Mouse (Mus musculus): ENCODE measurements around the gene Mpnd. TPM values are rescaled to one million over a fixed set of nuclear protein-coding genes. Genes with fewer than 3 reads are reported as not detected.
A peak's percentile ranks its signal among the peaks of the same experiment; 100 is the strongest.

Gene Mpnd
- polyA plus RNA-seq, 1 experiment from 2014 or later, result 41.4 TPM

- H3K36me3 ChIP-seq (ENCODE audit: control insufficient read depth, insufficient read depth), result peaks cover 50% of the 10 kb centered on the region
- H3K27me3 ChIP-seq (replicated peaks; ENCODE audit: control insufficient read depth, insufficient read depth, low read length), result peaks cover 5% of the 10 kb centered on the region
- H3K4me2 ChIP-seq (replicated peaks; ENCODE audit: low read depth), result no peak overlapping the region
- H3K9me3 ChIP-seq (ENCODE audit: control insufficient read depth), result no peaks in the 10 kb centered on the region
- no peak overlapping the region for H3K9ac ChIP-seq (ENCODE audit: low read depth, low read length)
- H3K4me1 ChIP-seq (replicated peaks; ENCODE audit: control insufficient read depth, insufficient read depth, low read length), result no peaks in the 10 kb centered on the region
- no peak for ATAC-seq
- H3K27ac ChIP-seq (ENCODE audit: low read depth, low read length), result no peak overlapping the region
- TF ChIP-seq CTCF (IDR thresholded peaks at IDR 0.05; ENCODE audit: low read depth), result peak; percentile 10; the same call in 1 of the 2 replicates
- no peak overlapping the region for H3K4me3 ChIP-seq (ENCODE audit: low read depth, low read length)
- WGBS, result 84% methylated on average over 9 of the region's 9 CpGs
Observed at GRCm38 (mm10) chr17:55964996-55965395, 40.5 kb upstream of the Mpnd start.

DNA sequence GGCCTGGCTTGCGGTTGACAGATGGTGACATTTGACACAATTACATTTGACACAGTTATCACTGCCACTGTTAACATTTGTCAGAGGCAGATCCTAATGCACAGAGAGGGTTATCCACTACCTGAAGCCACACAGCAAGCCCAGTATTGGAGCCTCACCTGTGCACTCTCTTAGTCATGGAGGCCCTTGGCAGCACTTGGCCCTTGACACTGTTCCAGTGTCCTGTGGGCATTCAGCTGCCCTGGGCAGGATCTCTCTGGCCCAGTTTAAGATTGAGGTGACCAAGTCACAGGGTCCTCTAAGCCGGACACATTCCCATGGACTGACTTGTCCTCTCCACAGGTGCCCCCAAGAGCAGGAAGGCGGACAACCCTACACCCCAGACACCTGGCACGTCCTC, 38.3 kb upstream of the Mpnd start:
- H3K9me3 ChIP-seq (ENCODE audit: control insufficient read depth), result no peaks in the 10 kb centered on the region
- ATAC-seq, result no peak
- 0 out of 2 replicates have a peak, but pooled peaks cover 4% of the 10 kb centered on the region for H3K4me1 ChIP-seq (replicated peaks; ENCODE audit: control insufficient read depth, insufficient read depth, low read length)
- TF ChIP-seq CTCF (IDR thresholded peaks at IDR 0.05; ENCODE audit: low read depth), result no peak
- H3K4me3 ChIP-seq (ENCODE audit: low read depth, low read length), result no peak overlapping the region
- WGBS, result 95% methylated on average over 4 of the region's 4 CpGs
- H3K4me2 ChIP-seq (replicated peaks; ENCODE audit: low read depth), result no peak overlapping the region
- peaks cover 35% of the 10 kb centered on the region for H3K36me3 ChIP-seq (ENCODE audit: control insufficient read depth, insufficient read depth)
- H3K27ac ChIP-seq (ENCODE audit: low read depth, low read length), result no peak overlapping the region
- peaks cover 20% of the 10 kb centered on the region for H3K27me3 ChIP-seq (replicated peaks; ENCODE audit: control insufficient read depth, insufficient read depth, low read length)
- no peak overlapping the region for H3K9ac ChIP-seq (ENCODE audit: low read depth, low read length)

DNA sequence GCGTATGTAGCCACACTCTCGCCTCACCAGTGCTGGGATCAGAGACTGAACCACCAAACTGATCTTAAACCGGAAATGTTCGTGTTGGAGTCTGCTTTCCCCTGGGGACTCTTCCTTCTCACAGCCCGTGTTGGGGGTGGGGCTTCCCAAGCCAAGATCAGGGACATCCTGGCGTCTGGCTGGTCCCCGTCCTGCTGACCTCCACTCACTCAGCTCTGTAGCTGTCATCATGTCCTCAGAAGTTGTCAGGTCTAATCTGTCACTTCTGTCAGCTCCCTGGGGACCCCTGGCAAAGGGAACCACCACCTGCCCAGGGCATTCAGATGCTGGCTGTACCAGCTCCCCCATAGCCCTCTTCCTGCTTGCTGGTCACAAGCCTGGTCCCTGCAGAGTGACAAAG, 37.3 kb upstream of the Mpnd start:
- no peak overlapping the region for H3K4me3 ChIP-seq (ENCODE audit: low read depth, low read length)
- WGBS, result 73% methylated on average over 7 of the region's 7 CpGs
- H3K27ac ChIP-seq (ENCODE audit: low read depth, low read length), result no peak overlapping the region
- TF ChIP-seq CTCF (IDR thresholded peaks at IDR 0.05; ENCODE audit: low read depth), result no peak
- H3K27me3 ChIP-seq (replicated peaks; ENCODE audit: control insufficient read depth, insufficient read depth, low read length), result peaks cover 20% of the 10 kb centered on the region
- no peak overlapping the region for H3K9ac ChIP-seq (ENCODE audit: low read depth, low read length)
- no peaks in the 10 kb centered on the region for H3K9me3 ChIP-seq (ENCODE audit: control insufficient read depth)
- no peak overlapping the region for H3K4me2 ChIP-seq (replicated peaks; ENCODE audit: low read depth)
- peaks cover 32% of the 10 kb centered on the region for H3K36me3 ChIP-seq (ENCODE audit: control insufficient read depth, insufficient read depth)
- no peak for ATAC-seq
- 0 out of 2 replicates have a peak, but pooled peaks cover 4% of the 10 kb centered on the region for H3K4me1 ChIP-seq (replicated peaks; ENCODE audit: control insufficient read depth, insufficient read depth, low read length)

DNA sequence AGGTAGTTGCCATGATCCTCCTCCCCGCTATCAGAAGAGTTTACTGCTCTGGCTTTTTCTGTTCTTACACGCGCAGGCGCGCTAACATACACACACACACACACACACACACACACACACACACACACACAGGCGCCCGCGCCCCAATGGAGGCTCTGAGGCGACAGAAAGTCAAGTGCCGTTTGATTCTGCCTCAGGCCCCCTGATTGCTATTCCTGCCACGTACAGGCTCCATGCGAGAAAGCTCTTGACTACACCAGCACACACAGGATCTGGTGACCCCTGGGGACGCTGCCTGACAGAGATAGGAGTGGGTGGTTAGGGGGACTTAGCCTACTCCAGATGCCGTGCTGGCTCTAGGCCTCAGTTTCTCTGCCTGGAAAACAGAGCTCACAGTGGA, 36.0 kb upstream of the Mpnd start:
- Histone ChIP-seq H3K27me3 (replicated peaks; ENCODE audit: control insufficient read depth, insufficient read depth, low read length) (peaks cover 20% of the 10 kb centered on the region), H3K27ac (ENCODE audit: low read depth, low read length) (no peak overlapping the region), H3K4me1 (replicated peaks; ENCODE audit: control insufficient read depth, insufficient read depth, low read length) (0 out of 2 replicates have a peak, but pooled peaks cover 4% of the 10 kb centered on the region), H3K4me2 (replicated peaks; ENCODE audit: low read depth) (no peak overlapping the region; the same call in 1 of the 2 replicates), H3K4me3 (ENCODE audit: low read depth, low read length) (no peak overlapping the region), H3K9ac (ENCODE audit: low read depth, low read length) (no peak overlapping the region), H3K9me3 (ENCODE audit: control insufficient read depth) (no peaks in the 10 kb centered on the region), H3K36me3 (ENCODE audit: control insufficient read depth, insufficient read depth) (peaks cover 26% of the 10 kb centered on the region)
- WGBS, result 38% methylated on average over 14 of the region's 14 CpGs
- TF ChIP-seq CTCF (IDR thresholded peaks at IDR 0.05; ENCODE audit: low read depth), result no peak
- no peak for ATAC-seq

DNA sequence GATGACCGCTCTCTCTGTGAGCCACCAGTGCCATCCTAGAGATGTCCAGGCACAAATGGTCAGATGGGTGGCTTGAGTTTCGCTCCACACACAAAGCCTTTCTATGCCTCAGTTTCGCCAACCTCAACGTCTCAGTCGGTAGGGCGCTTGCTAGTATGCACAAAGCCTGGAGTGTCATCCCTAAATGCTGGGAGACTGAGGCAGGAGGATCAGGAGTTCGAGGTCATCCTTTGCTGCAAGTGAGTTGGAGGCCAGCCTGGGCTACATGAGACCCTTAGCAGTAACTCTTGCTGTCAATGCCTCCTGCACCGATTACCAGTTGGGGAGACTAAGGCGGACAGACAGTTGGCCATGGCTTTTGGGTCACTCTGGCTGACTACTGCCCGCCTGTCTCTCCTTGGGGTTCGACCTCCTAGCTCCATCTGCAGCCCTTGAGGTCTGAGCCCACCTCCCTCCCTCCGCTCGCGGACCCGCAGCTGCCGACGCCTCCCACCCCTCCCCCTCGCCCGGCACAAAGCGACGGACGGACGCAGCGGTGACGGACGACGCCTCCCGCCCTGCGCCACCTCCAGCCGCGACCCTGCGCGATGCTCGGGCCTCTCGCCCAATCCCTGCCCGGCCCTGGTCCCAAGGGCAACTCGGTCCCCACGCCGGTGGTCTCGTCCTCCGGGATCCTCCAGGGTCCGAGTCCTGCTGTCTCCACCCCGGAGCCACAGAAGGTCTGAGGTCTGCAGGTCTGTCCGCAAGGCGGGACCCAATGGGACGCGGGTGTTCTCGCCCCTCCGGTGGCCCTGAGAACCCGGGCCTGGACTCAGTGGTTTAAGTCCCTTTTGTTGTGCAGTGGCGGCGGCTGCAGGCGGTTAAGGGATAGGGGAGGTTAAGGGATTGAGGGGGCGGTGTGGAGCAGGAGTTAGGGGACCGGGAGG, 35.3 kb upstream of the Mpnd start, which contains the start of gene Shd:
TSS of gene Shd (plus strand) at position 502 of the 926 bp plus-strand sequence.
- TF ChIP-seq CTCF (IDR thresholded peaks at IDR 0.05; ENCODE audit: low read depth), result no peak
- 0 out of 2 replicates have a peak, but pooled peaks cover 4% of the 10 kb centered on the region for H3K4me1 ChIP-seq (replicated peaks; ENCODE audit: control insufficient read depth, insufficient read depth, low read length)
- peaks cover 19% of the 10 kb centered on the region for H3K36me3 ChIP-seq (ENCODE audit: control insufficient read depth, insufficient read depth)
- H3K4me3 ChIP-seq (ENCODE audit: low read depth, low read length), result peak within 1 kb of the TSS; percentile 38
- H3K9me3 ChIP-seq (ENCODE audit: control insufficient read depth), result no peaks in the 10 kb centered on the region
- 0 out of 2 replicates have a peak, but pooled peaks have one; percentile 15 for ATAC-seq
- H3K27me3 ChIP-seq (replicated peaks; ENCODE audit: control insufficient read depth, insufficient read depth, low read length), result peaks cover 20% of the 10 kb centered on the region
- H3K27ac ChIP-seq (ENCODE audit: low read depth, low read length), result no peak within 1 kb of the TSS
- H3K9ac ChIP-seq (ENCODE audit: low read depth, low read length), result peak within 1 kb of the TSS; percentile 43
- peak within 1 kb of the TSS; percentile 66 for H3K4me2 ChIP-seq (replicated peaks; ENCODE audit: low read depth)
- WGBS, result 9% methylated on average over 55 of the region's 55 CpGs

GRCm38 (mm10) chr17:55971453-55971852, 34.1 kb upstream of the Mpnd start:
- Histone ChIP-seq H3K36me3 (ENCODE audit: control insufficient read depth, insufficient read depth) (peaks cover 14% of the 10 kb centered on the region), H3K27me3 (replicated peaks; ENCODE audit: control insufficient read depth, insufficient read depth, low read length) (peaks cover 20% of the 10 kb centered on the region), H3K4me1 (replicated peaks; ENCODE audit: control insufficient read depth, insufficient read depth, low read length) (0 out of 2 replicates have a peak, but pooled peaks cover 4% of the 10 kb centered on the region), H3K4me3 (ENCODE audit: low read depth, low read length) (no peak overlapping the region), H3K9ac (ENCODE audit: low read depth, low read length) (no peak overlapping the region), H3K4me2 (replicated peaks; ENCODE audit: low read depth) (no peak overlapping the region), H3K9me3 (ENCODE audit: control insufficient read depth) (no peaks in the 10 kb centered on the region), H3K27ac (ENCODE audit: low read depth, low read length) (no peak overlapping the region)
- TF ChIP-seq CTCF (IDR thresholded peaks at IDR 0.05; ENCODE audit: low read depth), result no peak
- 45% methylated on average over 22 of the region's 22 CpGs for WGBS
- no peak for ATAC-seq

Measured in intestine, postnatal 0 days (tissue).